Mouse (Mus musculus) forebrain, embryonic 14.5 days (tissue): ENCODE results near the gene Lypd6b. TPM values are rescaled to one million over a fixed set of nuclear protein-coding genes. Genes with fewer than 3 reads are reported as not detected.
A peak's percentile ranks its signal among the peaks of the same experiment; 100 is the strongest.

Experiments
- ATAC-seq: fragments of 200-750 bp; cut with Nextera tagmentation; 2 replicates; pipeline ENCODE4 v1.8.0; 2017; ENCODE audit warnings: mild to moderate bottlenecking, moderate library complexity
- DNase-seq: peaks from one replicate; pipeline ENCODE4 v3.0.0-alpha.2; 2015; ENCODE audit warnings: low spot score
- H3K27ac ChIP-seq: fragments of 300-500 bp; sonication (generic); 2 replicates; pipeline ENCODE4 v1.5.1; 2014; ENCODE audit warnings: low read depth, mild to moderate bottlenecking, control low read depth, low read length, moderate library complexity
- H3K27me3 ChIP-seq: fragments of 300-500 bp; sonication (generic); replicated peaks from 2 replicates; pipeline ENCODE4 v1.6.1; 2014; ENCODE audit warnings: low read length, control low read depth, mixed read lengths; ENCODE audit not compliant: control insufficient read depth, insufficient read depth
- H3K36me3 ChIP-seq: fragments of 300-500 bp; sonication (generic); 2 replicates; pipeline ENCODE4 v1.6.1; 2014; ENCODE audit warnings: low read length, control low read depth; ENCODE audit not compliant: control insufficient read depth, insufficient read depth
- H3K4me1 ChIP-seq: fragments of 300-500 bp; sonication (generic); 2 replicates; pipeline ENCODE4 v1.6.1; 2014; ENCODE audit warnings: antibody characterized with exemption, low read length, control low read depth; ENCODE audit not compliant: control insufficient read depth, insufficient read depth
- H3K4me2 ChIP-seq: fragments of 300-500 bp; sonication (generic); 2 replicates; pipeline ENCODE4 v1.6.1; 2014; ENCODE audit warnings: mild to moderate bottlenecking, control low read depth, low read length
- H3K4me3 ChIP-seq: fragments of 300-500 bp; sonication (generic); 2 replicates; pipeline ENCODE4 v1.5.1; 2014; ENCODE audit warnings: low read depth, low read length, control low read depth
- H3K9ac ChIP-seq: fragments of 300-500 bp; sonication (generic); 2 replicates; pipeline ENCODE4 v1.6.1; 2014; ENCODE audit warnings: mild to moderate bottlenecking, low read length, control low read depth, moderate library complexity
- H3K9me3 ChIP-seq: fragments of 300-500 bp; sonication (generic); replicated peaks from 2 replicates; pipeline ENCODE4 v1.6.1; 2016; ENCODE audit warnings: low read length, control low read depth, mixed read lengths; ENCODE audit not compliant: control insufficient read depth
- WGBS: fragments of 180-500 bp; shearing (Covaris S2); extraction: QIAGEN DNeasy Blood & Tissue Kit; methylation state at CpG from one replicate; pipeline ENCODE4 v1.1.7; 2014; 5-methylcytosine and 5-hydroxymethylcytosine counted together
- polyA plus RNA-seq: library from polyadenylated mRNA; unstranded; fragments of >200 nt; fragmentation: Nextera tagmentation; extraction: Ambion mirVana; gene quantifications from 2 replicates; pipeline ENCODE4 v1.2.1, GENCODE M21; 2014

Gene Lypd6b
- polyA plus RNA-seq, 1 experiment from 2014 or later: 8.7 TPM

GRCm38 (mm10) chr2:49825588-49825987 is 38.1 kb downstream of the Lypd6b start:
- no peaks in the 10 kb centered on the region for H3K9me3 ChIP-seq
- ATAC-seq: no peak
- H3K4me1 ChIP-seq: no peaks in the 10 kb centered on the region
- WGBS: 57% methylated on average over 1 of the region's 1 CpGs
- no peak overlapping the region for H3K4me2 ChIP-seq
- no peaks in the 10 kb centered on the region for H3K27me3 ChIP-seq
- H3K9ac ChIP-seq: no peak overlapping the region
- H3K36me3 ChIP-seq: no peaks in the 10 kb centered on the region
- no peak overlapping the region for H3K27ac ChIP-seq
- H3K4me3 ChIP-seq: no peak overlapping the region
- no peak for DNase-seq

- Histone ChIP-seq H3K36me3 (no peaks in the 10 kb centered on the region), H3K4me1 (no peaks in the 10 kb centered on the region), H3K9me3 (no peaks in the 10 kb centered on the region), H3K4me3 (no peak overlapping the region), H3K27ac (no peak overlapping the region), H3K4me2 (no peak overlapping the region), H3K27me3 (no peaks in the 10 kb centered on the region), H3K9ac (no peak overlapping the region)
- ATAC-seq: no peak
- 53% methylated on average over 4 of the region's 4 CpGs for WGBS
- no peak for DNase-seq
Measured at GRCm38 (mm10) chr2:49827756-49828155, 40.3 kb downstream of the Lypd6b start.

- ATAC-seq (peak; percentile 50; the same call in 1 of the 2 replicates), DNase-seq (peak; percentile 36)
- Histone ChIP-seq H3K27me3 (no peaks in the 10 kb centered on the region), H3K9me3 (no peaks in the 10 kb centered on the region), H3K4me1 (no peaks in the 10 kb centered on the region), H3K36me3 (no peaks in the 10 kb centered on the region), H3K4me3 (no peak overlapping the region), H3K4me2 (no peak overlapping the region), H3K9ac (no peak overlapping the region), H3K27ac (no peak overlapping the region)
- 87% methylated on average over 3 of the region's 3 CpGs for WGBS
Measured at GRCm38 (mm10) chr2:49830369-49830768, 42.9 kb downstream of the Lypd6b start.

DNA sequence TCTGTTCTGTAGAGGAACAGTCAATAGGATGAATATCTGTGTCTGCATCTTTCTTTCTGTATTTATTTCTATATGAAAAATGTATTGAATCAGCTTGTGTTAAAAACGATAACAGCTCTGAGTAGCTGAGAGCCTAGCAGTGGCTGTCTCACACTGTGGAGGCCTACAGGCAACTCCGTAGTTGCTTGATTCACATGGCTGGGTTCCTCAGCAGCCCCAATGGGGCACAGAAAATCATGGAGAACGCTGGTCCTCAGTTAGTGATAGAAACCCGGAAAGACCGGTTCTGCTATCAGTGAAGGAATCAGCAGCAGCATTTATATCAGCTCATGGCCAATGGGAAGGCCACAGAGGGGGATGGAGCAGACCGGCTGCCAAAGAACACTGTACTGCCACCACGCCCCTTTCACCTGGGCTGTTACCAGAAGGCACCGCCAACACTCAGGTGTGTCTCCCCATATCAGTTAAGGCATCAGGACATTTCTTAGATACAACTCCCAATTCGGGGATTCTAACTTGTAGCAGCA is 44.9 kb downstream of the Lypd6b start:
- Histone ChIP-seq H3K4me1 (peaks cover 3% of the 10 kb centered on the region; the same call in 1 of the 2 replicates), H3K27ac (no peak overlapping the region), H3K9me3 (no peaks in the 10 kb centered on the region), H3K36me3 (no peaks in the 10 kb centered on the region), H3K27me3 (no peaks in the 10 kb centered on the region), H3K4me2 (no peak overlapping the region), H3K4me3 (no peak overlapping the region), H3K9ac (no peak overlapping the region)
- DNase-seq: no peak
- WGBS: 88% methylated on average over 9 of the region's 9 CpGs
- no peak for ATAC-seq

DNA sequence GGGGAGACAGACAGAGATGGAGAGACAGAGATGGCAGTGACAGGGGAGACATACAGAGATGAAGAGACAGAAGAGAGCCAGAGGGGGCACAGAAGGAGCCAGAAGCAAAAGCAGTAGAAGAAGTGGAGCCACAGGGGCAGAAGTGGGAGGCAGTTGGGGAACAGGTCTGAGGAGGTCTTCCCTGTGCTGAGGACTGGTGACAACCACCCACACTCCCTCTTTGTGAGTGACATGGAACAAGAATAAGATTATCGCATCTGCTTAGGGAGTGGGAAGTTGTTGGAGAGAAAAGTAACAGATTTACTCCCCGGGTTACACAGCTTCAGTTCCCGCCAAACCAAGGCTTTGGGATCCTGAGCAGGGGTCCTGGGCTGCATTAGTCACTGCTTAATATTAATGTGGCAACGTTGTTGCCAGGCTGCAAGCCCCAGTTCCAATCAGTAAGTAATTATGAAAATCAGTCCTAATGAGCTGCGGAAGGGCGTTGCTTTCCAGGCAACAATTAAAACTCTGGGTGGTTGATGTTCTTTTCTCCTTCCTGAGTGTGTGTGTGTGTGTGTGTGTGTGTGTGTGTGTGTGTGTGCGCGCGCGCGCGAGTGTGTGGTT is 50.1 kb downstream of the Lypd6b start:
- 5% methylated on average over 12 of the region's 12 CpGs for WGBS
- no peaks in the 10 kb centered on the region for H3K36me3 ChIP-seq
- ATAC-seq (peak; percentile 88), DNase-seq (peak; percentile 88)
- no peak overlapping the region for H3K9ac ChIP-seq
- H3K4me3 ChIP-seq: no peak overlapping the region
- peak overlapping the region; percentile 12; the same call in 1 of the 2 replicates for H3K4me2 ChIP-seq
- no peaks in the 10 kb centered on the region for H3K27me3 ChIP-seq
- no peaks in the 10 kb centered on the region for H3K9me3 ChIP-seq
- peaks cover 11% of the 10 kb centered on the region; the same call in 1 of the 2 replicates for H3K4me1 ChIP-seq
- H3K27ac ChIP-seq: 0 out of 2 replicates have a peak overlapping the region, but pooled peaks have one; percentile 14

- H3K27me3 ChIP-seq: no peaks in the 10 kb centered on the region
- H3K27ac ChIP-seq: no peak overlapping the region
- no peaks in the 10 kb centered on the region for H3K36me3 ChIP-seq
- no peak overlapping the region for H3K4me3 ChIP-seq
- 71% methylated on average over 7 of the region's 7 CpGs for WGBS
- no peak overlapping the region for H3K9ac ChIP-seq
- no peaks in the 10 kb centered on the region for H3K9me3 ChIP-seq
- H3K4me1 ChIP-seq: peaks cover 11% of the 10 kb centered on the region; the same call in 1 of the 2 replicates
- ATAC-seq: no peak
- no peak overlapping the region for H3K4me2 ChIP-seq
- DNase-seq: no peak
Measured at GRCm38 (mm10) chr2:49838611-49839010, 51.1 kb downstream of the Lypd6b start.

- Histone ChIP-seq H3K4me2 (no peak overlapping the region), H3K27me3 (no peaks in the 10 kb centered on the region), H3K9ac (no peak overlapping the region), H3K4me3 (no peak overlapping the region), H3K36me3 (no peaks in the 10 kb centered on the region), H3K27ac (no peak overlapping the region), H3K9me3 (no peaks in the 10 kb centered on the region), H3K4me1 (peaks cover 19% of the 10 kb centered on the region)
- DNase-seq (peak; percentile 84), ATAC-seq (peak; percentile 83)
- WGBS: 30% methylated on average over 6 of the region's 6 CpGs
Measured at GRCm38 (mm10) chr2:49840573-49840972, 53.1 kb downstream of the Lypd6b start.

GRCm38 (mm10) chr2:49841089-49841488 is 53.6 kb downstream of the Lypd6b start:
- Histone ChIP-seq H3K4me1 (peaks cover 21% of the 10 kb centered on the region), H3K9ac (no peak overlapping the region), H3K4me2 (no peak overlapping the region), H3K36me3 (no peaks in the 10 kb centered on the region), H3K27me3 (no peaks in the 10 kb centered on the region), H3K27ac (no peak overlapping the region), H3K4me3 (no peak overlapping the region), H3K9me3 (no peaks in the 10 kb centered on the region)
- DNase-seq (no peak), ATAC-seq (no peak)
- 90% methylated on average over 5 of the region's 5 CpGs for WGBS

DNA sequence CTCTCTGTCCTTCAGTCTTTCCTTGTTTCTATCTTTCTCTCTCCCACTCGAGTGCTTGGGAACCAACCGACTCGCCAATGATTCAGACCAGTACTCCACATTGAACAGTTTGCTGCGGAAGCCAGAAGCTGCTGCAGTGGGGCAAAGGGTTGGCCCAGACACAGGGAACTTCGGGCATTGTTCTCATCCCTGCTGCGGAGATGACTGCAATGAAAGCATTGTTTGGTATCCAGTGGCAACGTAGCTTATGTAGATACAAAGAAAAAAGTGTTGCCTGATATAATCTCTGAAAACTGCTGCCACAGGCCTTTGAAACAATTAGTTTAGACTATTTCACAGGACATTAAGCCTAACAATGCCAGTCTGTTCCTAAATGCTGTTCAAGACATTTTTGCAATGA is 57.6 kb downstream of the Lypd6b start:
- 23% methylated on average over 7 of the region's 7 CpGs for WGBS
- no peak overlapping the region for H3K9ac ChIP-seq
- H3K27ac ChIP-seq: no peak overlapping the region
- no peak for ATAC-seq
- peaks cover 14% of the 10 kb centered on the region for H3K4me1 ChIP-seq
- no peak overlapping the region for H3K4me2 ChIP-seq
- H3K9me3 ChIP-seq: no peaks in the 10 kb centered on the region
- H3K27me3 ChIP-seq: no peaks in the 10 kb centered on the region
- H3K36me3 ChIP-seq: no peaks in the 10 kb centered on the region
- no peak overlapping the region for H3K4me3 ChIP-seq
- DNase-seq: peak; percentile 60
